Mouse (Mus musculus) C2C12 (cell line): ENCODE measurements around the gene Fam240a.
A peak's percentile ranks its signal among the peaks of the same experiment; 100 is the strongest.

Source experiments
- CTCF ChIP-seq: IDR thresholded peaks from one replicate; pipeline ENCODE4 v1.5.1; 2011; ENCODE audit not compliant: control insufficient read depth, insufficient read depth, insufficient read length
- MAX ChIP-seq: IDR thresholded peaks from one replicate; pipeline ENCODE4 v1.6.1; 2011; ENCODE audit warnings: mild to moderate bottlenecking, control low read depth
- MYOD1 ChIP-seq: IDR thresholded peaks from one replicate; pipeline ENCODE4 v1.6.1; 2011; ENCODE audit warnings: low read depth; ENCODE audit not compliant: control insufficient read depth, insufficient read length
- USF1 ChIP-seq: IDR thresholded peaks from one replicate; pipeline ENCODE4 v1.6.1; 2011; ENCODE audit warnings: low read depth, mild to moderate bottlenecking, control low read depth, moderate library complexity

DNA sequence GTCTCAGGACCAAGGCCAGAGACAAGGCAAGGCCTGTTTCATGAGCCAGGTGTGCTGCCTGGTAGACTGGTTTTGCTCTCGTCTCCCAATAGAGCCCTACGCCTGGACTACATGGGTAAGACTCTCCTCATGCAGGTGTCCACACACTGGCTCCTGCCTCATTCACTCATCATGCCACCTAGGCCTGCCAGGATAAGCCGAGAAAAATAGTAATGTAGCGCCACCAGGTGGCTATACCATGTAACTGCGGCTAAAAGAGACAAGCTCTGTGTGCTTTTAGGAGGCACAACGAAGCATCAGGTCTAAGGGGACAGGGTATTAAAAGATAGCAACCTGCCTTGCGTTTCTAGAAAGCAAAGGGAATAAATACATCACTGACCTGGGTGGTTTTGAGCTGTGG lies 45.6 kb downstream of the Fam240a start:
- TF ChIP-seq CTCF (peak; percentile 61), MYOD1 (no peak), USF1 (no peak), MAX (no peak)
